Mouse (Mus musculus) intestine, postnatal 0 days (tissue): ENCODE measurements around the gene Gm7271. TPM values are rescaled to one million over a fixed set of nuclear protein-coding genes. Genes with fewer than 3 reads are reported as not detected.

Experiments
- ATAC-seq: fragments of 200-750 bp; cut with Nextera tagmentation; 2 replicates; pipeline ENCODE4 v1.8.0; 2017; ENCODE audit warnings: mild to moderate bottlenecking, moderate TSS enrichment, moderate library complexity
- H3K27ac ChIP-seq: fragments of 300-500 bp; sonication (generic); 2 replicates; pipeline ENCODE4 v1.5.1; 2014; ENCODE audit warnings: mild to moderate bottlenecking, low read depth, low read length, moderate library complexity
- H3K27me3 ChIP-seq: fragments of 300-500 bp; sonication (generic); replicated peaks from 2 replicates; pipeline ENCODE4 v1.6.1; 2014; ENCODE audit warnings: low read length, mixed read lengths; ENCODE audit not compliant: control insufficient read depth, insufficient read depth
- H3K36me3 ChIP-seq: fragments of 300-500 bp; sonication (generic); 2 replicates; pipeline ENCODE4 v1.6.1; 2014; ENCODE audit warnings: mild to moderate bottlenecking, moderate library complexity; ENCODE audit not compliant: control insufficient read depth, insufficient read depth
- H3K4me1 ChIP-seq: fragments of 300-500 bp; sonication (generic); replicated peaks from 2 replicates; pipeline ENCODE4 v1.6.1; 2014; ENCODE audit warnings: antibody characterized with exemption, low read length, mixed read lengths; ENCODE audit not compliant: control insufficient read depth, insufficient read depth
- H3K4me2 ChIP-seq: fragments of 300-500 bp; sonication (generic); replicated peaks from 2 replicates; pipeline ENCODE4 v1.6.1; 2014; ENCODE audit warnings: low read depth, mild to moderate bottlenecking, moderate library complexity
- H3K4me3 ChIP-seq: fragments of 300-500 bp; sonication (generic); 2 replicates; pipeline ENCODE4 v1.5.1; 2014; ENCODE audit warnings: low read depth, low read length
- H3K9ac ChIP-seq: fragments of 300-500 bp; sonication (generic); 2 replicates; pipeline ENCODE4 v1.6.1; 2014; ENCODE audit warnings: mild to moderate bottlenecking, low read depth, low read length
- H3K9me3 ChIP-seq: fragments of 300-500 bp; sonication (generic); 2 replicates; pipeline ENCODE4 v1.6.1; 2016; ENCODE audit warnings: mixed run types; ENCODE audit not compliant: control insufficient read depth
- CTCF ChIP-seq: sonication (generic); IDR thresholded peaks from 2 replicates; pipeline ENCODE4 v1.5.1; 2016; ENCODE audit warnings: low read depth, mild to moderate bottlenecking, control low read depth, antibody characterized with exemption, moderate library complexity
- WGBS: fragments of 180-500 bp; shearing (Covaris S2); extraction: QIAGEN DNeasy Blood & Tissue Kit; methylation state at CpG from one replicate; pipeline ENCODE4 v1.1.7; 2014; 5-methylcytosine and 5-hydroxymethylcytosine counted together
- polyA plus RNA-seq: library from polyadenylated mRNA; unstranded; fragments of >200 nt; fragmentation: Nextera tagmentation; extraction: Ambion mirVana; gene quantifications from 2 replicates; pipeline ENCODE4 v1.2.1, GENCODE M21; 2015

The Gm7271 gene
- polyA plus RNA-seq, 1 experiment from 2014 or later, result not detected

- Histone ChIP-seq H3K27ac (no peak overlapping the region), H3K4me1 (no peaks in the 10 kb centered on the region), H3K27me3 (no peaks in the 10 kb centered on the region), H3K9ac (no peak overlapping the region), H3K4me3 (no peak overlapping the region), H3K36me3 (peaks cover 27% of the 10 kb centered on the region), H3K9me3 (no peaks in the 10 kb centered on the region), H3K4me2 (no peak overlapping the region)
- no peak for ATAC-seq
- no peak for TF ChIP-seq CTCF
- WGBS, result 85% methylated on average over 8 of the region's 8 CpGs
Measured at GRCm38 (mm10) chr5:76550426-76550825, 66.6 kb downstream of the Gm7271 start.

GRCm38 (mm10) chr5:76565321-76565720 lies 81.5 kb downstream of the Gm7271 start:
- ATAC-seq, result no peak
- no peaks in the 10 kb centered on the region for H3K9me3 ChIP-seq
- no peaks in the 10 kb centered on the region for H3K4me1 ChIP-seq
- TF ChIP-seq CTCF, result peak; percentile 99
- H3K4me2 ChIP-seq, result no peak overlapping the region
- H3K4me3 ChIP-seq, result no peak overlapping the region
- H3K36me3 ChIP-seq, result peaks cover 57% of the 10 kb centered on the region
- H3K27me3 ChIP-seq, result no peaks in the 10 kb centered on the region
- 32% methylated on average over 3 of the region's 3 CpGs for WGBS
- H3K9ac ChIP-seq, result no peak overlapping the region
- no peak overlapping the region for H3K27ac ChIP-seq

Other genes with a start within 250 kb of the Gm7271 start
- 8.2 and 10.5 TPM in 2 replicates for gene Clock, start 179.2 kb upstream of the Gm7271 start, polyA plus RNA-seq
- not detected in 2 replicates for gene Pdcl2, start 152.9 kb upstream of the Gm7271 start, polyA plus RNA-seq
- gene Nmu, start 120.3 kb upstream of the Gm7271 start, polyA plus RNA-seq, result 5.8 and 7.3 TPM in 2 replicates
- 14.1 and 15.2 TPM in 2 replicates for gene Exoc1, start 45.3 kb downstream of the Gm7271 start, polyA plus RNA-seq
- gene Cep135, start 104.7 kb downstream of the Gm7271 start, polyA plus RNA-seq, result 1.9 TPM in 2 replicates
- gene C530008M17Rik, start 172.5 kb downstream of the Gm7271 start, polyA plus RNA-seq, result 15.3 and 18.1 TPM in 2 replicates